Mouse (Mus musculus) B cell, adult 67 days (primary cell): ENCODE measurements around the gene Lrrc74a. TPM values are rescaled to one million over a fixed set of nuclear protein-coding genes. Genes with fewer than 3 reads are reported as not detected.

ENCODE experiments used
- total RNA-seq, 2 experiments: library from RNA; stranded (reverse); gene quantifications; 4 replicates each; pipeline ENCODE4 v1.2.4; 2023

Gene Lrrc74a
- not detected for total RNA-seq

DNA sequence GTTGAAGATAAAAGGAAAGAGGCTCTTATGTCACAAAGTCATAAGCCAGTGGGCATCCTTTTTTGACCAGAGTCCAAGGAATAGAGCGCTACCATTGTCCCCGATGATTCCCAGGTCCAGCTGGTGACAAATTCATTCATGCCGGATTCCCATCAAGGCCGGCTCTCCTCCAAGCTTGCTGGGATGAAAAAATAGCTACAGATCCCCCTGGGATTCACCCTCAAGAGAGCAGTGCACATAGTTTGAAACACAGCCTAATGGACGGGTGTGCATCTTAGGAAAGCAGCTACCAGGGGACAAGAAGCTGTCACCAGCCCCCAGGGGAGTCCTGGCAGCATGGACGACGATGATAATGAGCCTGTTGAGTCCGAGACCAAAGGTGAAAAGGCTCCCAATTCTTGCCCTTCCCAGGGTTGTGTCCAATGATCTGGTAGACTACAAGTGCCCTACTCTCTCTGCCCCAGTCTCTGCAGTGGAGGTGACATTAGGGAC lies at the start of gene Lrrc74a:
Gene Lrrc74a (plus strand): TSS at position 51 of the 492 bp plus-strand sequence.

GRCm38 (mm10) chr12:86726120-86726640 lies 8.0 kb upstream of the Lrrc74a start, which contains the start of gene Angel1:
Gene Angel1, minus strand, starts transcription at chr12:86726460.

Other genes with a start within 250 kb of the Lrrc74a start
- gene Vash1, start 55.7 kb upstream of the Lrrc74a start, total RNA-seq: not detected
- 1 to 10 TPM; 7.7 to 9.1 TPM for gene Angel1, start 7.9 kb upstream of the Lrrc74a start, total RNA-seq
- gene Irf2bpl, start 150.4 kb downstream of the Lrrc74a start, total RNA-seq: 10 to 100 TPM; 51.8 to 55.5 TPM
- gene Cipc, start 212.7 kb downstream of the Lrrc74a start, total RNA-seq: 10 to 100 TPM; 47.8 to 48.4 TPM